Mouse (Mus musculus) heart, postnatal 36 days (tissue): ENCODE data around the gene Rab44. TPM values are rescaled to one million over a fixed set of nuclear protein-coding genes. Genes with fewer than 3 reads are reported as not detected.

ENCODE experiments used
- DNase-seq, 2 experiments: peaks; one replicate each; pipeline ENCODE4 v3.0.0; 2021 to 2022
- intact Hi-C: fragments of 180-260 bp; cut with DNase I; formaldehyde crosslinking; loops from one replicate; pipeline ENCODE4 v1.15.1; 2025
- total RNA-seq, 2 experiments: library from RNA; stranded (reverse); gene quantifications; 2 replicates each; pipeline ENCODE4 v1.2.3; 2021

The Rab44 gene
- total RNA-seq, 2 experiments from 2014 or later: 0.43 to 0.50 TPM

DNA sequence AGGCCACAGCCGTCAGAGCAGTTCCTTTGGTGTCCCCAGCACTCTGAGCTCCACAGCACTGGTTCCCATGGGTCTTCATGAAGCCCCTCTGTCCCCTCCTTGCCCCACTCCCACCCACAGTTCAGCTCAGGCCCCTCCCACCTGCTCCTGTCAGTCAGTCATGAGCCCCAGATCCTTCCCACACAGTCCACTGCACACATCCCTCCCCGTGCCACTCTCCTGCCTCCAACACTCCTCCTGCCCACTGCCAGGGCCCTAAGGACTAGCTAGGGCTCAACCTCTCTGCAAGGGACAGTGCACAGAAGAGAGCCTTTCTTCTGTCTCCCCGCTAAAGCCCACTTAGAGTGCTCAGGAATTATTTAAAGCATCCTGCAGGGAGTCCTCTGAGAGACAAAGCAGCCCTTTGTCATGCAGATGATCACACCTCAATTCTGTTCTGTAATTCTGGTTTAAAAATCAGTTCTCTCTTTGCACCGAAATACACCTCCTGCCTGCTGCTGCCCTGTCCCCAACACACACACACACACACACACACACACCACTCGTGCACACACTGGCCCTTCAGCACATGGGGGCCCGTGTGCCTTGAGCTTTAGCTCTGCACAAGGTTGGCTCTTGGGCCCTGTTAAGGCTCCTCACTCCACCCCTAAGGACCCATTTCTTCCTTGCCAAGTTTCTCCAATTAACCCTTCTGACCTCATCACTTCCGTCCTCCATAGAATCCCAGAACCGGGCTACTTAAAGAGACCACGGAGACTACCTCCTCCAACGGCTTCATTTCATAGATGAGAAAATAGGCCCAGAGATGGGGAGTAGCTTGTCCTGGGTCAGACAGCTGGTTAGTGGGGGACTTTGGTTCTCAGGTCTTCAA lies 73.3 kb downstream of the Rab44 start:
- DNase-seq: no peak
- intact Hi-C loops: no loop called here

- intact Hi-C loops: no loop called here
- no peak for DNase-seq
Measured at GRCm38 (mm10) chr17:29188989-29189388, 75.0 kb downstream of the Rab44 start.

DNA sequence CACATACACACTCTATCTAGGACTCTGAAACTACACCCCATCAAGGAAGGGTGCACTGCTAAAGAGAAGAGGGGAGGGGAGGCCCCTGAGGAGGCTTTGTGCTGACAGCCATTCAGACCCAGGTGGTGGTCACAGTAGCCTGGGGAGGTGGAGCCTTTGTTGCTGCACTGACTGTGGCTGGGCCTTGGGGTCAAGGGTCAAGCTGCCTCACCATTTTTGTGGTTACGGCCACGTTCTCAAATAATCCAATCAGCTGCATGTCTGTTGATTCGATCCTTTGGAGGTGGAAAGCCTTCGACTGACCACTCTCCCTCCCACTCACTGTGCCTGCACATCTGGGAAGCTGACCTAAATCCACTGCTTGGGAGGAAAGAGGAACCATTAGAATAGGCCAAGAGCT lies 81.6 kb downstream of the Rab44 start:
- no peak for DNase-seq
- intact Hi-C loops: no loop called here

Other genes starting within 250 kb of the Rab44 start
- gene 4930539E08Rik, start 198.8 kb upstream of the Rab44 start, total RNA-seq: not detected
- under 1 TPM in 1 of 2 experiments, not detected in 1; 0.39 TPM for gene Pxt1, start 170.3 kb upstream of the Rab44 start, total RNA-seq
- 10 to 100 TPM; 53.3 to 55.5 TPM for gene Kctd20, start 162.2 kb upstream of the Rab44 start, total RNA-seq
- gene Stk38, start 106.2 kb upstream of the Rab44 start, total RNA-seq: 10 to 100 TPM; 30.2 to 36.2 TPM
- 10 to 100 TPM; 54.9 to 60.9 TPM for gene Srsf3, start 81.5 kb upstream of the Rab44 start, total RNA-seq
- gene Cdkn1a, start 23.2 kb upstream of the Rab44 start, total RNA-seq: 10 to 100 TPM; 40.8 to 83.9 TPM
- 1 to 10 TPM; 2.8 to 4.6 TPM for gene Cpne5, start 124.0 kb downstream of the Rab44 start, total RNA-seq
- gene Ppil1, start 150.0 kb downstream of the Rab44 start, total RNA-seq: 10 to 100 TPM; 27.0 to 27.2 TPM
- gene BC004004, start 154.6 kb downstream of the Rab44 start, total RNA-seq: 100 to 1,000 TPM; 228 to 258 TPM
- gene Pi16, start 203.5 kb downstream of the Rab44 start, total RNA-seq: 10 to 100 TPM; 35.9 to 42.4 TPM
- gene Mtch1, start 233.8 kb downstream of the Rab44 start, total RNA-seq: 100 to 1,000 TPM; 201 to 211 TPM
- gene Fgd2, start 246.8 kb downstream of the Rab44 start, total RNA-seq: 1 to 10 TPM; 3.5 to 4.5 TPM